Mouse (Mus musculus): ENCODE results near the gene Tmem44.

DNA sequence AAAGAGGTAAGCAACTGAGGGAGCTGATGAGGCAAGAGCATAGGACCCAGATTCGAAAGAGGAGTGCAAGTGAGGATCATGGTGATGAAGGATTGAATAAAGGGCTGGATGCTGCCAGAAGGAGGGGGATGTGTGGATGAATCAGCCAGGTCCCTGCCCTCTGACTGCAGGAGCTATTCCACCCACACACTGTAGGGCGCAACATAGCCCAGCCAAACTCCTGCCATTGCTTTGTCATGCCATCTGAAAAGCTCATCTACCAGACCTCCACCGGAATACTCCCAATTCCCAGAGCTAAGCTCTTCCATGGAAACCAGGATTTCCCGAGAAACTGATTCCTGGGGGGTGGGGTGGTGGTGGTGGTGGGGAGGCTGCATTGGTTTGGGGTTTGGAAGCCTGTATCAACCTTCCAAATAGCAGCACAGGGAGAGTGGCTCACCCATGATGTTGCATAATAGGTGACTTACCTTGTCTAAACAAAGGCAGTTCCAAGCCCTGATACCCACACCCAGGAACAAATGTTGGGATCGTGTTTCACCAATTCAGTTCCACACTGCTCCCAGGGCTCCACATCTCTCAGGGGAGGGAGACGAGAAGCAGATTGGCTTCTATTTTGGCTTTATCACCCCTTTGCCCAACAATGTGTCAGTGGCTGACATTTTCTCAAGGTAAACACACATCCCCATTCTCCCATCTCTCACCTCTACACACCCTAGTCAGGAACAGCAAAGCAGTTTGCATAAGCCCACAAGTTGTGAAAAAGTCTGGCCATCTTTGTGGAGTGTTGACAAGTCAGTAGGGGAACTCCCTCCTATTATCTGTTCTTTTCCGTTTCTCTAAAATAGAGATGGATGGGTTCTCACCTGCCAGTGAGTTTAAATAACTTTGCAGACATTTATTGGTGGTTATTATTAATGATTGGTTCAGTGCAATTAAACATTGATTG is 39.9 kb upstream of the Tmem44 start:
- peak; percentile 21 for TF ChIP-seq MAX (IDR thresholded peaks at IDR 0.05)
- TF ChIP-seq CTCF (IDR thresholded peaks at IDR 0.05; ENCODE audit: control insufficient read depth, insufficient read depth, insufficient read length), result no peak
- no peak for TF ChIP-seq USF1 (IDR thresholded peaks at IDR 0.05; ENCODE audit: low read depth)
- no peak for TF ChIP-seq MYOD1 (IDR thresholded peaks at IDR 0.05; ENCODE audit: control insufficient read depth, insufficient read length, low read depth)
- no peak for TF ChIP-seq MYOG (IDR thresholded peaks at IDR 0.05; ENCODE audit: control insufficient read depth, extremely low read depth, insufficient read length)
- peak; percentile 35 for TF ChIP-seq CEBPB (IDR thresholded peaks at IDR 0.05; ENCODE audit: low read depth)
